9 mouse cellular contexts compared by ENCODE assay signal in the genomic region with DNA sequence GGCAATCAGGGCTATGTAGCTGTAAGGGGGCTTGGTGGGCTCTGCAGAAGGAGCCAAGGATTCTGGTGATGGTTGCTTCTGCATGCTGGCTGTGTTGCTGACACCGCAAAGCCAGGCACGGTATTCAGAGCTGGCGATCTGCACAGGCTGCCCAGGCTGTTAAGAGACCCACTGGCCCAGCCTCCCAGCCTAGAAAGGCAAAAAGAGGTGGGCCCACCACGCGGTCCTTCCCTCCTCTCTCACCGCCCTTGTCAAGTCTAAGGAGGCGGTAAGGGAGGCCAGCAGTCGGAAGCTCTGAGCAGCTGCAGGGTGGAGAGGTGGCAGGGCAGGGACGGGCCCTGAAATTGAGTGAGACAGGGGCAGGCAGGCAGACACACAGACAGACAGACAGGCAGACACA. TPM values are rescaled to one million over a fixed set of nuclear protein-coding genes. Genes with fewer than 3 reads are reported as not detected.
A peak's percentile ranks its signal among the peaks of the same experiment; 100 is the strongest.
DNase-seq lines count a peak whose midpoint lies in the region; ATAC-seq and TF ChIP-seq lines count a peak whose summit lies in the region.
"Had no signal": no experiment of that assay in that cellular context is flagged by ENCODE, and none has a peak within 500 bp of the region (broad histone marks: within the 10 kb centered on the region; RNA-seq: fewer than 3 reads in every experiment).

A gene (minus strand): TSS at position 161 of the 400 bp plus-strand sequence.

- ATAC-seq in heart, embryonic 13.5 days (ENCODE audit: extremely low read depth, insufficient number of reproducible peaks, low FRiP score, low TSS enrichment) = no peak
- ATAC-seq in liver, postnatal 0 days = no peak
- ATAC-seq in forebrain, embryonic 14.5 days = no peak

- WGBS in heart, embryonic 13.5 days = 14% methylated on average over 7 of the region's 9 CpGs
- WGBS in liver, postnatal 0 days (ENCODE audit: insufficient replicate concordance) = 32% methylated on average over 9 of the region's 9 CpGs
- WGBS in forebrain, embryonic 14.5 days = 47% methylated on average over 9 of the region's 9 CpGs

- TF ChIP-seq CTCF in E14TG2a.4 (conservative IDR thresholded peaks at IDR 0.05; ENCODE audit: low read length) = no peak
- no peak for TF ChIP-seq CTCF in liver, postnatal 0 days (IDR thresholded peaks at IDR 0.05; ENCODE audit: low read depth)

- peaks cover 26% of the 10 kb centered on the region for H3K4me1 ChIP-seq in E14TG2a.4 (replicated peaks; ENCODE audit: low read depth, low read length)
- peaks cover 51% of the 10 kb centered on the region for H3K4me1 ChIP-seq in heart, embryonic 13.5 days
- no peaks in the 10 kb centered on the region for H3K4me1 ChIP-seq in liver, postnatal 0 days (ENCODE audit: insufficient read depth)
- H3K4me1 ChIP-seq in forebrain, embryonic 14.5 days (ENCODE audit: control insufficient read depth, insufficient read depth, low read length) = no peaks in the 10 kb centered on the region

- peak within 1 kb of the TSS; percentile 61 for H3K27ac ChIP-seq in heart, embryonic 13.5 days (replicated peaks)
- H3K27ac ChIP-seq in liver, postnatal 0 days (ENCODE audit: low read depth) = peak within 1 kb of the TSS; percentile 44; the same call in 1 of the 2 replicates
- H3K27ac ChIP-seq in forebrain, embryonic 14.5 days (ENCODE audit: low read depth, low read length) = no peak within 1 kb of the TSS
- H3K27ac ChIP-seq: limb, embryonic 13.5 days had no signal

- H3K36me3 ChIP-seq in E14TG2a.4 (ENCODE audit: insufficient read depth, low read length) = no peaks in the 10 kb centered on the region
- no peaks in the 10 kb centered on the region for H3K36me3 ChIP-seq in heart, embryonic 13.5 days
- H3K36me3 ChIP-seq in liver, postnatal 0 days (replicated peaks; ENCODE audit: insufficient read depth, low read length) = no peaks in the 10 kb centered on the region
- no peaks in the 10 kb centered on the region for H3K36me3 ChIP-seq in forebrain, embryonic 14.5 days (ENCODE audit: control insufficient read depth, insufficient read depth, low read length)
- H3K36me3 ChIP-seq: limb, embryonic 13.5 days had no signal

- no peaks in the 10 kb centered on the region for H3K9me3 ChIP-seq in E14TG2a.4 (ENCODE audit: low read length)
- H3K9me3 ChIP-seq in heart, embryonic 13.5 days = no peaks in the 10 kb centered on the region
- H3K9me3 ChIP-seq in liver, postnatal 0 days (ENCODE audit: low read length) = no peaks in the 10 kb centered on the region
- H3K9me3 ChIP-seq in forebrain, embryonic 14.5 days (replicated peaks; ENCODE audit: control insufficient read depth, low read length) = no peaks in the 10 kb centered on the region
- H3K9me3 ChIP-seq: limb, embryonic 13.5 days had no signal

- H3K4me3 ChIP-seq in E14TG2a.4 (replicated peaks; ENCODE audit: low read length) = peak within 1 kb of the TSS; percentile 66
- H3K4me3 ChIP-seq in heart, embryonic 13.5 days = peak within 1 kb of the TSS; percentile 28
- H3K4me3 ChIP-seq in liver, postnatal 0 days (ENCODE audit: low read depth, low read length) = no peak within 1 kb of the TSS
- no peak within 1 kb of the TSS for H3K4me3 ChIP-seq in forebrain, embryonic 14.5 days (ENCODE audit: low read depth, low read length)
- H3K4me3 ChIP-seq: limb, embryonic 13.5 days had no signal

- peak; percentile 21 for DNase-seq in adrenal gland, postnatal 14 days
- no peak for DNase-seq in adrenal gland, postnatal 36 days
- no peak for DNase-seq in liver, postnatal 0 days
- DNase-seq in forebrain, embryonic 14.5 days (ENCODE audit: low spot score) = no peak
- no peak for DNase-seq in adrenal gland, postnatal 4 days (ENCODE audit: low spot score in 2 of 2)
- no peak for DNase-seq in frontal cortex, postnatal 25 days (ENCODE audit: low spot score in 2 of 2)

- peak within 1 kb of the TSS; percentile 35 for H3K4me2 ChIP-seq in heart, embryonic 13.5 days
- H3K4me2 ChIP-seq in liver, postnatal 0 days (ENCODE audit: low read depth, low read length) = no peak within 1 kb of the TSS
- no peak within 1 kb of the TSS for H3K4me2 ChIP-seq in forebrain, embryonic 14.5 days (ENCODE audit: low read length)
- H3K4me2 ChIP-seq: limb, embryonic 13.5 days had no signal

- H3K27me3 ChIP-seq in E14TG2a.4 (ENCODE audit: insufficient read depth, low read length) = peaks cover 71% of the 10 kb centered on the region
- peaks cover 50% of the 10 kb centered on the region for H3K27me3 ChIP-seq in heart, embryonic 13.5 days (replicated peaks)
- H3K27me3 ChIP-seq in liver, postnatal 0 days (ENCODE audit: insufficient read depth, low read length) = no peaks in the 10 kb centered on the region
- H3K27me3 ChIP-seq in forebrain, embryonic 14.5 days (replicated peaks; ENCODE audit: control insufficient read depth, insufficient read depth, low read length) = no peaks in the 10 kb centered on the region

- TF ChIP-seq EP300 in liver, postnatal 0 days (IDR thresholded peaks at IDR 0.05; ENCODE audit: low read depth) = no peak

- peak within 1 kb of the TSS; percentile 45 for H3K9ac ChIP-seq in heart, embryonic 13.5 days
- no peak within 1 kb of the TSS for H3K9ac ChIP-seq in liver, postnatal 0 days (replicated peaks)
- no peak within 1 kb of the TSS for H3K9ac ChIP-seq in forebrain, embryonic 14.5 days (ENCODE audit: low read length)
- H3K9ac ChIP-seq: limb, embryonic 13.5 days had no signal

RNA-seq across cellular contexts. Expression of the gene that starts here (rescaled TPM):
- total RNA-seq in adrenal gland, postnatal 14 days (2021) = 3.6 and 6.1 TPM in 2 replicates
- 1 to 10 TPM; 2.7 to 2.8 TPM for total RNA-seq in adrenal gland, postnatal 36 days (2021)
- 2.5 and 2.7 TPM in 2 replicates for polyA plus RNA-seq in heart, embryonic 13.5 days (2015; fragmentation: Nextera tagmentation; extraction: Ambion mirVana)
- 0.50 and 0.74 TPM in 2 replicates for polyA plus RNA-seq in liver, postnatal 0 days (2015; fragmentation: Nextera tagmentation; extraction: Ambion mirVana)
- polyA plus RNA-seq in forebrain, embryonic 14.5 days (2014; fragmentation: Nextera tagmentation; extraction: Ambion mirVana) = 4.0 TPM in 2 replicates
- 1 to 10 TPM; 4.7 to 4.9 TPM for total RNA-seq in adrenal gland, postnatal 4 days (2021)

Comparison
In these comparisons a context has a peak if more than half of its experiments do, and no peak if none do; other contexts are left out.
1. H3K4me3 ChIP-seq: peak in E14TG2a.4 (single experiment) and heart, embryonic 13.5 days (single experiment); none in liver, postnatal 0 days (single experiment) and forebrain, embryonic 14.5 days (single experiment).